Mouse (Mus musculus): Measurements from ENCODE around the gene Atp8a2. TPM values are rescaled to one million over a fixed set of nuclear protein-coding genes. Genes with fewer than 3 reads are reported as not detected.
"Not testable (repeated sequence)": the region's sequence is repeated elsewhere in the genome, so short reads cannot be mapped to it uniquely, and the experiment has no call there.

The Atp8a2 gene
- polyA plus RNA-seq, 1 experiment from 2014 or later = 0.59 TPM

- H3K36me3 ChIP-seq (ENCODE audit: insufficient read depth, low read length) = no peaks in the 10 kb centered on the region
- WGBS = 56% methylated on average over 14 of the region's 14 CpGs
Observed at GRCm38 (mm10) chr14:59839951-59840720, 356.8 kb downstream of the Atp8a2 start.

GRCm38 (mm10) chr14:59838446-59839259, 358.3 kb downstream of the Atp8a2 start:
- ATAC-seq (replicated peaks; ENCODE audit: low FRiP score, low read depth) = peak; percentile 36; the same call in 1 of the 2 replicates

More at GRCm38 (mm10) chr14:59839951-59840720, 356.8 kb downstream of the Atp8a2 start:
- no peaks in the 10 kb centered on the region for H3K9me3 ChIP-seq (replicated peaks; ENCODE audit: low read length)
- H3K4me2 ChIP-seq (ENCODE audit: low read length) = no peak overlapping the region
- H3K4me1 ChIP-seq (replicated peaks; ENCODE audit: insufficient read depth, low read length) = 0 out of 2 replicates have a peak, but pooled peaks cover 4% of the 10 kb centered on the region
- no peak for TF ChIP-seq CTCF (IDR thresholded peaks at IDR 0.05; ENCODE audit: low read depth)
- no peak overlapping the region for H3K27ac ChIP-seq
- DNase-seq (ENCODE audit: low spot score) (no peak), ATAC-seq (replicated peaks; ENCODE audit: low FRiP score, low read depth) (no peak)
- H3K27me3 ChIP-seq (ENCODE audit: insufficient read depth, low read length) = no peaks in the 10 kb centered on the region
- no peak overlapping the region for H3K9ac ChIP-seq (ENCODE audit: low read depth, low read length)
- no peak overlapping the region for H3K4me3 ChIP-seq (replicated peaks; ENCODE audit: low read depth, low read length)

GRCm38 (mm10) chr14:59837691-59838241, 359.2 kb downstream of the Atp8a2 start:
- not testable (repeated sequence) for H3K4me3 ChIP-seq (replicated peaks; ENCODE audit: low read depth, low read length); H3K36me3 ChIP-seq (ENCODE audit: insufficient read depth, low read length); H3K27me3 ChIP-seq (ENCODE audit: insufficient read depth, low read length); H3K27ac ChIP-seq; H3K4me2 ChIP-seq (ENCODE audit: low read length); DNase-seq (ENCODE audit: low spot score); H3K4me1 ChIP-seq (replicated peaks; ENCODE audit: insufficient read depth, low read length); H3K9ac ChIP-seq (ENCODE audit: low read depth, low read length); H3K9me3 ChIP-seq (replicated peaks; ENCODE audit: low read length)
- WGBS = no CpG with 5 or more reads among the region's 3 CpGs
- 0 out of 2 replicates have a peak, but pooled peaks have one; percentile 21 for ATAC-seq (replicated peaks; ENCODE audit: low FRiP score, low read depth)

More at GRCm38 (mm10) chr14:59838446-59839259, 358.3 kb downstream of the Atp8a2 start:
- not testable (repeated sequence) for H3K4me3 ChIP-seq (replicated peaks; ENCODE audit: low read depth, low read length); H3K36me3 ChIP-seq (ENCODE audit: insufficient read depth, low read length); H3K27ac ChIP-seq; H3K9ac ChIP-seq (ENCODE audit: low read depth, low read length); H3K4me1 ChIP-seq (replicated peaks; ENCODE audit: insufficient read depth, low read length); H3K27me3 ChIP-seq (ENCODE audit: insufficient read depth, low read length); H3K9me3 ChIP-seq (replicated peaks; ENCODE audit: low read length); H3K4me2 ChIP-seq (ENCODE audit: low read length)
- DNase-seq (ENCODE audit: low spot score) = peak; percentile 47
- 71% methylated on average over 1 of the region's 3 CpGs for WGBS

- WGBS = 53% methylated on average over 10 of the region's 10 CpGs
- no peak overlapping the region for H3K27ac ChIP-seq
- DNase-seq (ENCODE audit: low spot score) = no peak
Observed at GRCm38 (mm10) chr14:59836876-59837543, 360.0 kb downstream of the Atp8a2 start.

GRCm38 (mm10) chr14:59829580-59829979, 367.4 kb downstream of the Atp8a2 start:
- Histone ChIP-seq H3K4me2 (ENCODE audit: low read length) (no peak overlapping the region), H3K27ac (no peak overlapping the region), H3K4me1 (replicated peaks; ENCODE audit: insufficient read depth, low read length) (no peaks in the 10 kb centered on the region), H3K27me3 (ENCODE audit: insufficient read depth, low read length) (no peaks in the 10 kb centered on the region), H3K36me3 (ENCODE audit: insufficient read depth, low read length) (no peaks in the 10 kb centered on the region), H3K9ac (ENCODE audit: low read depth, low read length) (no peak overlapping the region), H3K4me3 (replicated peaks; ENCODE audit: low read depth, low read length) (no peak overlapping the region), H3K9me3 (replicated peaks; ENCODE audit: low read length) (no peaks in the 10 kb centered on the region)
- DNase-seq (ENCODE audit: low spot score) (no peak), ATAC-seq (replicated peaks; ENCODE audit: low FRiP score, low read depth) (no peak)
- 64% methylated on average over 5 of the region's 5 CpGs for WGBS
- no peak for TF ChIP-seq CTCF (IDR thresholded peaks at IDR 0.05; ENCODE audit: low read depth)

More at GRCm38 (mm10) chr14:59836876-59837543, 360.0 kb downstream of the Atp8a2 start:
- 0 out of 2 replicates have a peak, but pooled peaks cover 4% of the 10 kb centered on the region for H3K4me1 ChIP-seq (replicated peaks; ENCODE audit: insufficient read depth, low read length)
- TF ChIP-seq CTCF (IDR thresholded peaks at IDR 0.05; ENCODE audit: low read depth) = no peak
- no peak overlapping the region for H3K9ac ChIP-seq (ENCODE audit: low read depth, low read length)
- no peak for ATAC-seq (replicated peaks; ENCODE audit: low FRiP score, low read depth)
- H3K9me3 ChIP-seq (replicated peaks; ENCODE audit: low read length) = no peaks in the 10 kb centered on the region
- H3K4me2 ChIP-seq (ENCODE audit: low read length) = no peak overlapping the region
- H3K36me3 ChIP-seq (ENCODE audit: insufficient read depth, low read length) = no peaks in the 10 kb centered on the region
- no peak overlapping the region for H3K4me3 ChIP-seq (replicated peaks; ENCODE audit: low read depth, low read length)
- no peaks in the 10 kb centered on the region for H3K27me3 ChIP-seq (ENCODE audit: insufficient read depth, low read length)

GRCm38 (mm10) chr14:59827409-59827808, 369.6 kb downstream of the Atp8a2 start:
- H3K4me2 ChIP-seq (ENCODE audit: low read length) = no peak overlapping the region
- 50% methylated on average over 5 of the region's 5 CpGs for WGBS
- no peak overlapping the region for H3K9ac ChIP-seq (ENCODE audit: low read depth, low read length)
- TF ChIP-seq CTCF (IDR thresholded peaks at IDR 0.05; ENCODE audit: low read depth) = no peak
- ATAC-seq (replicated peaks; ENCODE audit: low FRiP score, low read depth) (no peak), DNase-seq (ENCODE audit: low spot score) (no peak)
- H3K4me1 ChIP-seq (replicated peaks; ENCODE audit: insufficient read depth, low read length) = no peaks in the 10 kb centered on the region
- no peak overlapping the region for H3K4me3 ChIP-seq (replicated peaks; ENCODE audit: low read depth, low read length)
- H3K27ac ChIP-seq = no peak overlapping the region
- H3K9me3 ChIP-seq (replicated peaks; ENCODE audit: low read length) = no peaks in the 10 kb centered on the region
- H3K36me3 ChIP-seq (ENCODE audit: insufficient read depth, low read length) = no peaks in the 10 kb centered on the region
- no peaks in the 10 kb centered on the region for H3K27me3 ChIP-seq (ENCODE audit: insufficient read depth, low read length)

Measured in kidney, postnatal 0 days (tissue).